In genomic region chr9:61368567-61369240, GRCm38 (mm10) we compare ENCODE assay signal across 9 mouse cellular contexts. TPM values are rescaled to one million over a fixed set of nuclear protein-coding genes. Genes with fewer than 3 reads are reported as not detected.
DNase-seq lines count a peak whose midpoint lies in the region; ATAC-seq and TF ChIP-seq lines count a peak whose summit lies in the region.
"Had no signal": no experiment of that assay in that cellular context is flagged by ENCODE, and none has a peak within 500 bp of the region (broad histone marks: within the 10 kb centered on the region; RNA-seq: fewer than 3 reads in every experiment).

No protein-coding gene starts in this region.

- DNase-seq in cerebellum, adult 2 months = peak; percentile 47 to 57
- DNase-seq in cerebellum, adult 9-10 months = no peak
- DNase-seq in cerebellum, postnatal 10 days = peak; percentile 89 to 90
- DNase-seq in heart, adult 8-10 months (ENCODE audit: low spot score) = peak; percentile 78
- DNase-seq in kidney, adult 2 months = peak; percentile 97
- no peak for DNase-seq in left cerebral cortex, adult 11 months (ENCODE audit: low spot score)

- peak; percentile 2; the same call in 1 of the 2 replicates for ATAC-seq in lung, embryonic 15.5 days (ENCODE audit: borderline replicate concordance, extremely low read depth, low FRiP score, low TSS enrichment)
- ATAC-seq in stomach, embryonic 14.5 days (ENCODE audit: insufficient number of reproducible peaks, insufficient read depth, low FRiP score, low read depth) = no peak

- H3K4me2 ChIP-seq in lung, embryonic 15.5 days = peak overlapping the region; percentile 62
- H3K4me2 ChIP-seq in stomach, embryonic 14.5 days (replicated peaks; ENCODE audit: low read depth, low read length) = peak overlapping the region; percentile 49

- H3K4me3 ChIP-seq in cerebellum, adult 2 months (replicated peaks; ENCODE audit: insufficient read depth, low read depth, low read length) = no peak overlapping the region
- no peak overlapping the region for H3K4me3 ChIP-seq in kidney, adult 2 months (ENCODE audit: insufficient read depth, low read depth, low read length)
- H3K4me3 ChIP-seq in lung, embryonic 15.5 days = peak overlapping the region; percentile 27
- H3K4me3 ChIP-seq in stomach, embryonic 14.5 days (ENCODE audit: low read depth, low read length) = peak overlapping the region; percentile 22; the same call in 1 of the 2 replicates

- H3K9ac ChIP-seq in lung, embryonic 15.5 days = peak overlapping the region; percentile 31; the same call in 1 of the 2 replicates
- H3K9ac ChIP-seq in stomach, embryonic 14.5 days (replicated peaks; ENCODE audit: low read depth, low read length) = no peak overlapping the region

- H3K4me1 ChIP-seq in cerebellum, adult 2 months (ENCODE audit: control insufficient read depth, insufficient read depth, low read length) = no peaks in the 10 kb centered on the region
- H3K4me1 ChIP-seq in kidney, adult 2 months (ENCODE audit: control insufficient read depth, insufficient read depth, low read length) = peaks cover 7% of the 10 kb centered on the region; the same call in 1 of the 2 replicates
- H3K4me1 ChIP-seq in lung, embryonic 15.5 days = peaks cover 49% of the 10 kb centered on the region
- peaks cover 41% of the 10 kb centered on the region for H3K4me1 ChIP-seq in stomach, embryonic 14.5 days (ENCODE audit: control insufficient read depth, insufficient read depth, low read length)

- H3K9me3 ChIP-seq in lung, embryonic 15.5 days = no peaks in the 10 kb centered on the region
- H3K9me3 ChIP-seq in stomach, embryonic 14.5 days (ENCODE audit: control insufficient read depth, low read depth, low read length) = no peaks in the 10 kb centered on the region

- H3K27ac ChIP-seq in cerebellum, adult 2 months (ENCODE audit: insufficient read depth, low read length) = no peak overlapping the region
- peak overlapping the region; percentile 13; the same call in 1 of the 2 replicates for H3K27ac ChIP-seq in kidney, adult 2 months (ENCODE audit: insufficient read depth, low read depth, low read length)
- H3K27ac ChIP-seq in lung, embryonic 15.5 days = peak overlapping the region; percentile 80
- H3K27ac ChIP-seq in stomach, embryonic 14.5 days (ENCODE audit: low read length) = peak overlapping the region; percentile 77; the same call in 1 of the 2 replicates
- H3K27ac ChIP-seq: macrophage had no signal

- no peak for TF ChIP-seq CTCF in cerebellum, adult 2 months (IDR thresholded peaks at IDR 0.05; ENCODE audit: borderline replicate concordance, insufficient read depth, low read depth, low read length)
- no peak for TF ChIP-seq CTCF in kidney, adult 2 months (conservative IDR thresholded peaks at IDR 0.05; ENCODE audit: insufficient read depth, insufficient read length, low read depth, low read length)

- no peak for TF ChIP-seq POLR2A in cerebellum, adult 2 months (IDR thresholded peaks at IDR 0.05; ENCODE audit: borderline replicate concordance, insufficient read depth, low read length)
- no peak for TF ChIP-seq POLR2A in kidney, adult 2 months (IDR thresholded peaks at IDR 0.05; ENCODE audit: low read depth, low read length)

- no peaks in the 10 kb centered on the region for H3K36me3 ChIP-seq in kidney, adult 2 months (ENCODE audit: control insufficient read depth, insufficient read depth, low read length)
- H3K36me3 ChIP-seq in lung, embryonic 15.5 days = no peaks in the 10 kb centered on the region
- H3K36me3 ChIP-seq in stomach, embryonic 14.5 days (ENCODE audit: control insufficient read depth, insufficient read depth, low read length) = no peaks in the 10 kb centered on the region

- 64% methylated on average over 12 of the region's 12 CpGs for WGBS in cerebellum, adult 2 months
- WGBS in kidney, adult 2 months = 4% methylated on average over 12 of the region's 12 CpGs
- under 1% methylated on average over 12 of the region's 12 CpGs for WGBS in lung, embryonic 15.5 days
- 1% methylated on average over 12 of the region's 12 CpGs for WGBS in stomach, embryonic 14.5 days

- no peaks in the 10 kb centered on the region for H3K27me3 ChIP-seq in cerebellum, adult 2 months (ENCODE audit: control insufficient read depth, insufficient read depth, low read length)
- H3K27me3 ChIP-seq in kidney, adult 2 months (replicated peaks; ENCODE audit: control insufficient read depth, insufficient read depth, low read length) = no peaks in the 10 kb centered on the region
- peaks cover 33% of the 10 kb centered on the region for H3K27me3 ChIP-seq in lung, embryonic 15.5 days
- H3K27me3 ChIP-seq in stomach, embryonic 14.5 days (ENCODE audit: control insufficient read depth, insufficient read depth, low read length) = no peaks in the 10 kb centered on the region

RNA-seq across cellular contexts. Expression of gene Tle3, which starts 3.5 kb away (rescaled TPM):
- polyA plus RNA-seq in cerebellum, adult 2 months (2012; rRNA removed) = 50.6 and 62.0 TPM in 2 replicates
- total RNA-seq in heart, adult 8-10 months (2022) = 10 to 100 TPM in 3 of 4 experiments, 1 to 10 TPM in 1; 9.7 to 16.2 (median 14.0) TPM
- polyA plus RNA-seq in kidney, adult 2 months (2012; rRNA removed) = 47.2 and 50.9 TPM in 2 replicates
- polyA plus RNA-seq in lung, embryonic 15.5 days (2015; fragmentation: Nextera tagmentation; extraction: Ambion mirVana) = 25.2 and 27.1 TPM in 2 replicates
- polyA plus RNA-seq in stomach, embryonic 14.5 days (2014; fragmentation: Nextera tagmentation; extraction: Ambion mirVana) = 31.9 and 32.3 TPM in 2 replicates

Comparison
In these comparisons a context has a peak if more than half of its experiments do, and no peak if none do; other contexts are left out.
1. DNase-seq: peak in cerebellum, adult 2 months (2 of 2), cerebellum, postnatal 10 days (2 of 2), heart, adult 8-10 months (single experiment) and kidney, adult 2 months (single experiment); none in cerebellum, adult 9-10 months (single experiment) and left cerebral cortex, adult 11 months (single experiment).
2. H3K4me3 ChIP-seq: peak in lung, embryonic 15.5 days (single experiment) and stomach, embryonic 14.5 days (single experiment); none in cerebellum, adult 2 months (single experiment) and kidney, adult 2 months (single experiment).